Mouse (Mus musculus): Measurements from ENCODE around the gene Cdkal1.

The Cdkal1 gene

DNA sequence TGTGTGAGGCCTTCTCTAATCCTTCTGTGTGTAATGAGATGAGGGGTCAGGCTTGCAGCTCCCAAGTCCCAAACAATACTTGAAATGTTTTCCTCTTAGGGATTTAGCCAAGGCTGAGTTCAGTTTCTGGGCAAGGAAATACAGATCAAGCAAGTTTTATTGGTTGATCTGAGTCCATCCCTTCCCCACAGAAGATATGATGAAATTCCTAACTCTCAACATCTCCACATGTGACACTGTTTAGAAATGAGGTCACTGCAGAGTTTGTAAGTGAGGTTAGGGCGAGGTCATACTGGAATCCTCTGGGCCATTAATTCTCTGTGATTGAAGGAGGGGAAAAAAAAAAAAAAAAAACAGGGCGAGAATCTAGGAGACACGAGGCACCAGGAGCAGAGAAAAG, 607.7 kb downstream of the Cdkal1 start:
- DNase-seq (ENCODE audit: low spot score): no peak

DNA sequence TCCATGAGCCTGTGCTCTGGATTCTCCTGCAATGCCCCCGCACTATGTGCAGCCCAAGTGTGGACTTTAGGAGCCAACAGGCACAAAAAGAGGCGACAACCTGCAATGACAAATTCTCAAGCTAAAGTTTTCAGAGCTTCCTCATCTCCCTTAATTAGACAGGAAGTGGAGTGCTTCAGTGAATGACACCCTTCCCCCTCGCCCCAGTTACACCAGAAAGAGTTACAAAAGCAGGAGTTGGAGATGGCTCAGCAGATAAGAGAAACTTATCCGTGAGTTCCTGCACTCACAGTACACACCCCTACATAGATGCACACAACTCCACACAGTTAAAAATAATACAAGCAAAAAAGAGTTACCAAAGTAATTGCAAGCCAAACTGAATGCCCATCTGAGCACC, 620.4 kb downstream of the Cdkal1 start:
- DNase-seq (ENCODE audit: low spot score): no peak

DNA sequence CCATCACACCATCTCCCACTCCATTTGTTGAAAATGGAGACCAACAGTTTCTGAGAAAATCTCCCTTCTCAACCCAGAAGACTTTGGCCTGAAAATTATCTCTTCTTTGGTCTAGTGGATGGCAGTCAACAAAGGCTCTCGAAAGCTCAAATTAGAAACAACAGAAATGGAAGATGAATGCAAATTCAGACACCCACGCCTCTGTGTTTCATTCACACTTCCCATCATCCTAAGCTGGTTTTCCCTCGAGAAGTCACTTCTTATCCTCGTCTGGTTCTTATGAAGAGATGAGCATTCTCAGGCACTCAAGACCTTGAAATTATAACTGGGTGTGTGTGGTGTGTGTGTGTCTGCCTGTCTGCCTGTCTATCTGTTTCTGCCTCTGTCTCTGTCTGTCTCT, 621.0 kb downstream of the Cdkal1 start:
- no peak for DNase-seq (ENCODE audit: low spot score)

DNA sequence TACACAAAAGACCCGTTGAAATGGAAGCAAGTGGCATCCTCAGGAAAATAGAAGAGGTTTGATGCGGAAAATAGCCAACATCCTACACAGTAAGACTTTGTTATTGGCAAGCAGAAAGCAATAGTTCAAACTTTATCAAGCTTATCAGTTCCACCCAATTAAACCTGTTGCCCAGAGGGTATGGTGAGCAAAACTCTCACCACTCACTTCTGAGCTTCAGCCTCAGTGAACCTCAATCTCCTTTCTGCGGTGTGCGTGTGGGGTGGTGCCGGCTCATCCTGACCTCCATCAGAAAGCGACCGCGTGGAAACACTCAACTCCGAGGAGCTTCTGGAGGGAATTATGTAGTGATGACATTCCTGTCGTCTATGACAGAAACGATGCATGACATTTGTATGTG, 621.5 kb downstream of the Cdkal1 start:
- no peak for DNase-seq (ENCODE audit: low spot score)

DNA sequence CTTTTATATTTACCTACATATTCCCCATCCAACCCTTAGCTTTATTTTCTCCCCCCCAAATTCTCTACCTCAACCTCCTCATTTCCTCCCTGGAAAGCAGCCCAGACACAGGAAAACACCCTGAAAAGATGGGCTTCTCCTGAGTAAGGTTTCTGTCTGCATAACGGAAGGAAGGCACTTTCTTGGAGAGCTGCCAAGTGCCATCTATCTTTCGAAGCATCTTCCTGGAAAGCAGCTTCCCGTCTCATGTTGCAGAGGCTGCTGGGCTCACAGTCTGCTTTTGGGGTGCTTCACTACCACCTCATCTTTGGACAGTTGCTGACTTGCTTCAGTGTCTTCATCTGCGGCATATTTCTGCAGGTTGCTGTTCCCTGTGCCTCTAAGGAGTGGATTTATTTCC, 622.8 kb downstream of the Cdkal1 start:
- no peak for DNase-seq (ENCODE audit: low spot score)

DNA sequence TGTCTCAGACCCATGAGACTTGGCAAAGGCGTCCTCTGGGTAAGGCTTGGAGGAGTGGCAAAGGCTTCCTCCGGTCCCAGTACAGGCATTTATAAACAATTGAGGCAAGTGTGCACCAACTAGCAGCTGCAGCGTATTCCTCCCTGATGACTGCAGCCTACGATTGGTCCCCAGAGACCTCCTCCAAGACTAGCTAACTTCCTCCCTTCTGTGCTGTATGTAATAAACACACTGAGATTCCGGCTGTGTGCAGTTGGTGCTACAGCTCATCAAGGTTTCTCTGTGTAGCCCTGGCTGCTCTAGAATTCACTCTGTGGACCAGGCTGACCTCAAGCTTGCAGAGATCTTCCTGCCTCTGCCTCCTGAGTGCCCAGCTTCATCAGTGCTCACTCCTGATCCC, 630.7 kb downstream of the Cdkal1 start:
- DNase-seq (ENCODE audit: low spot score): no peak

DNA sequence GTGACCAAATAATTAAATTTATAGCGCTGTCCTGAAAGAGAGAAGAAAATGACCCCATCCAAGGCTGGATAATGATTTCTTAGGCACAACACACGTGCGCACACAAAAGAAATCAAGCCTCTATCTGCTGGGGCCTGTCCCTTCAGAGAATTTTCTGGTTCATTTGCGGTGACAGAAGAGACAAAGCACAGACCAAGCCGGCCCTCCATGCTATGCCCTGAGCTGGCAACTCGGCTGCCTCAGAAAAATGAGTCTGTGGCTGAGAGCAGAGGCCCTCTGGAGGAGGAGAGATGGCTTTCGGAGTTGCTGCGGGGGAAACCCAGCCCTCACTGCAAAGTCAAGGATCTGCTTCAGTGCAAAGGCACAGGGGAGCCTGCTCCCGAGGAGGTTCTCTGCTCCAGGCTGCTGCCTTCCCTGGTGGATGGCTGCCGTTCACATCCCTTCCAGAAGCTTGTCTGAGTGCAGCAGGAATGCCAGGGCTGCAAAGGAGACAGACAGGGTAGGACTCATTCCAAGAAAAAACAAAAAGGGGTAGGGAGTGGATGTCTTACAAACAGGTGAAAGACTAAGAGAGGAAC, 633.1 kb downstream of the Cdkal1 start:
- peak; percentile 91 for DNase-seq (ENCODE audit: low spot score)

DNA sequence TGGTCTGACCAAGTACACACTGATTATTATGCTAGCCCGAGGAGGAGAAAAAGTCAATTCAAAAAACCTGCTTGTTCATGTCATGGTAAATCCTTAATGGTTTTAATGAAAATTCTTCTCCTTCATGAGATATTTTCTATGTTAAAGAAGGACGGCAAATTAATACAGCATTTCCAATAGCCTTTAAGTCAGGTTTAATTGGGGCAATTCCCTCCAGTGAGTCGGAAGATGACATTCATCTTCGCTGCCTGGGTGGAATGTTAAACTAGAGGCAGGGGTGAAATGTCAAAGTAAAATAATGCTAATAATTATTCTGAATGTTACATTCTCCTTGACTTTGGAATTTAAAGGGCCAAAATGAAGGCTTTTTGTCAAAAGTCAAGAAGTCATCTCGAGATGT, 633.8 kb downstream of the Cdkal1 start:
- peak; percentile 60 for DNase-seq (ENCODE audit: low spot score)

DNA sequence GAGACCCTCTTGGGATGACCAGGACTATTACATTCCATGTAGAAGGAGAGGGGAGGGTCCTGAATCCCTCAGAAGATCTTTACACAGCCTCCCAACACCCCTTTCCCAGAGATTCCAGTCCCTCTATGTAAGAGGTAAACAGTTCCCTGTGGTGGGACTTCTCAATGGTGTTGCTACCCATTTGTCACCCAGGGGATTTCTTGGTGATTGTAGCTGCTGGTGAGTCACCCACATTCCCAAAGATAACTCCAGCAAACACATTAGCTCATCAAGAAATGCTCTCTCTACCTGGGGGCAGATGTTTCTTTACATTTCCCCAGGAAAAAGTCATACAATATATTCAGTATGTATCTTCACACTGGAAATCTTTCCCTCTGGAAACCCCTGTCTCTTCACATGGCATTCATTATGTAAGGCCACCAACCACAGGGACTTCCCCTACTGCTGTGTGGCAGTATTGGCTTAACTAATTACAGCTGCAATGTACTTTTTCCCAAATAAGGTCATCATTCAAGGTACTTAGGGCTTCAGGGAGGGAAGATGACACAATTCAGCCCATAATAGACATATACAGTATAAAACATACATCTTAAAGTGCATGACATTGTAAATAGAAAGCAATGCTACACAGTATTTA, 636.8 kb downstream of the Cdkal1 start:
- no peak for DNase-seq (ENCODE audit: low spot score)

DNA sequence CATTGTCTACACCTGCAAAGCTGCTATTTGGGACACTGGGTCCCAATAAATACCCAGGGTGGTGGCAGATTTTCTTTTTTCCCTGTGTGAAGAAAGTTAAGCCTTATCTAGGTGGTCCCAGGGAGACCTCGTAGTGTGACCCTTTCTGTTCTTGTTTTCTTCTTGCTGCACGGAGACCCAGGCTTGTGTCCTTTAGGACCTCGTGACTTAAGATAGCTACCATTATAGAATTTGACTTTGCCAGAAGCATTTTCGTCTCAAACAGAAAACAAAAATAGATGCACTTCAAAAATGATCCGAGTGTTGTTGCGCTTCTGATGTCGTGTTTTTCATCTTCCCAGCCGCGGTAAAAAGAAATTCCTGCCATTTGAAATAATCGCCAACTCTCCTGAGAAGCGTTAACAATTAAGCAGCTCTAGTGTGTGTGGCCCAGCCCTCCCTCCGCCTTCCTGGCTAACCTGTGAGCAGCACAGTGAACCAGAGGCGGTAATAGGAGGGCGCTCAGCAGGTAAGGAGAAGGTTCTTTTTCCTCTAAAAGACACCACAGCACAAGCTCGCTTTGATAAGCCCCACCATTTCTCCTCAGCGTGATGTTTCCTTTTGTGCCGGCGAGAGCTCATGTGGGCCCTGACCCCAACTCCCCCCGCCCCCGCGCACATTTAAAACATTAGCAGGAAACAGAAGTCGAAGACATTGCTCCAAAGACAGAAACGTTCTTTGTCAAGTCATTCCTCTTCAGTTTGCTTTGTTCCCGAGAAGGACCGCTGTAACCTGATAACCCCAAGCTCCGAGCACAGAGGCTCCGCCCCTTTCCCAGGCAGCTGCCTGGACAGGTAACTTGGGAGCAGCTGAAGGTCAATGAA, 645.1 kb downstream of the Cdkal1 start:
- peak; percentile 37 for DNase-seq (ENCODE audit: low spot score)

DNA sequence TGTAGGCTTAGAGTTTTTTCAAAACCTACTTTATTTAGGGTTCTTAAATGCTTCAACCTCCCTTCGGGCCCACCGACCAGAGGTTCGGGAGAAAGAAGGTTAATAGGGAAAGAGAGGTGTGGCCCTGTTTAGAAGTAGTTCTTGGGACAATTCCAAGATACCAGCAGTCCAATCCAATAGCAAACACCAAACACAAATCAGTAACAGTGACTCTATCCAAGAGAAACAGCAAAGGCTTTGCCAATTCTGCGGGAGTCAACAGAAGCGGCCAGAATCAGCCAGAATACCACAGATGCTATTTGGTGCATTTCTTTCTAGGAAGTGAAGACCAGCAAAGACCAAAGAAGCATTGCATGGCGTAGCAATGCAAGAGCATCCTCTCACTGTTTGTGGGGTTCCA, 646.7 kb downstream of the Cdkal1 start:
- DNase-seq (ENCODE audit: low spot score): no peak

DNA sequence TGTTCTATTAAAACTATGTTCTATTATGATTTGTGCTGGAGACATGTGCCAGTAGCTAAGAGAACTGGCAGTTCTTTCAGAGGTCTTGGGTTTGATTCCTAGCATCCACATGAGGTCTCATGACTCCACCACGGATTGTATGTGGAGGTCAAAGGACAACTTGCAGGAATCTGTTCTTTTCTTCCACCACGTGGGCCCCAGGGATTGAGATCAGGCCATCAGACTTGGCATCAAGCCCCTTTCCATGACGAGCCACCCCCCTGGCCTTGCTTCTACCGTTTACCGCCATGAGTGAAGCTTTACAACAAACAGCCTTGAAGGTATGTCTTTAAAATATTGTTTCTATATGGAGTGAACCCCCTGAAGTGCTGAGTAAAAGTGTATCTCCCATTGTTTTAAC, 651.6 kb downstream of the Cdkal1 start:
- DNase-seq (ENCODE audit: low spot score): no peak

DNA sequence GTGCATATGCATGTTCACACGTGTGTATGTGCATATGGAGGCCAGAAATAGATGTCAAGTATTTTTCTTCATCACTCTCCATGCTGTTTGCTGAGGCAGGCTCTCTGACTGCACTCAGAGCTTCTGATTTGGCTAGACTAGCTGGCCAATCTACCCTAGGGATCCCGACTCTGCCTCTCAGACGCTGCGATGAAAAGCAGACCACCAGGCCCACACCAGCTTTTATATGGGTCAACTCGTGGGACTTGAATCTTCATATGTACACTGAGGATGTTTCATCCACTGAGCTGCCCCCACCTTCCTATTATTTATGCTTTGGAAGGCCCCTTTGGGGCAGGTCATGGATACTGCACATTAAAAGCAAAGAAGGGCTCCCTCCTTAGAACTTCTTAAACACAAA, 652.0 kb downstream of the Cdkal1 start:
- DNase-seq (ENCODE audit: low spot score): no peak

DNA sequence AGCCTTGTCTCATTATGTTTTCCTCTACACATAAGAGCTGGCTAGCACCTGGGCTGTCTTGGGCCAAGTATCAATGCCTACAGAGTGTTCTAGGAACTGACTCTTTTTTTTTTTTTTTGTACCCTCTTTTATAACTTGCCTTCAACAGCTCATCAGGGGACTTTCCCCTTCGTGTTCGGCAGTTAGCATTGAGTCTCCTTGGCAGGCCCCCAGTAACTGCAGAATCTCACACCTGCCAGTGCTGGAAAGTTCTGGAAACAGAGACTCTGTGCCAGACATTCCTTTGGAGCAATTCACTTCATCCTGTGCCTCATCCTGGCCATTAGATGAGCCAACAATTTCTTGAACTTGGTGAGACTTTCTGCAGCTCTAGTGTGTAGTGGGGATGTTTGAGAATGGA, 652.9 kb downstream of the Cdkal1 start:
- DNase-seq (ENCODE audit: low spot score): no peak

DNA sequence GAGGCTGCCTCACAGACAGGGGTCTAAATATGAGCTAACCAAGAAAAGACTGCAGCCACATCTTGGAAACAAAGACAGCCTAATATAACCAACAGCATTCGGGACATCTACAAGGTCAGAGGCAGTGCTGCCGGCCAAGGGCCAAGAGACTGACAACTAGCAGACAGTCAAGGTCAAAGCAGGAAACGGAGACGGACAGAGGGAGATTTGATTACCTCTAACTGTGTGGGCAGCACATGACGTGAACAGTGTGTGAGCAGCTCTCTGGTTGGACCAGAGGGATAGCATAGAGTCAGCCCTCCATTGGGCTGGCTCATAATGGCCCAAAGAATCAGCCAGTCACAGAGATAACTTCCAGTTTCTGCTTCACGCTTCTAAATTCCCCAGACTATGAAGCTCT, 655.8 kb downstream of the Cdkal1 start:
- no peak for DNase-seq (ENCODE audit: low spot score)

DNA sequence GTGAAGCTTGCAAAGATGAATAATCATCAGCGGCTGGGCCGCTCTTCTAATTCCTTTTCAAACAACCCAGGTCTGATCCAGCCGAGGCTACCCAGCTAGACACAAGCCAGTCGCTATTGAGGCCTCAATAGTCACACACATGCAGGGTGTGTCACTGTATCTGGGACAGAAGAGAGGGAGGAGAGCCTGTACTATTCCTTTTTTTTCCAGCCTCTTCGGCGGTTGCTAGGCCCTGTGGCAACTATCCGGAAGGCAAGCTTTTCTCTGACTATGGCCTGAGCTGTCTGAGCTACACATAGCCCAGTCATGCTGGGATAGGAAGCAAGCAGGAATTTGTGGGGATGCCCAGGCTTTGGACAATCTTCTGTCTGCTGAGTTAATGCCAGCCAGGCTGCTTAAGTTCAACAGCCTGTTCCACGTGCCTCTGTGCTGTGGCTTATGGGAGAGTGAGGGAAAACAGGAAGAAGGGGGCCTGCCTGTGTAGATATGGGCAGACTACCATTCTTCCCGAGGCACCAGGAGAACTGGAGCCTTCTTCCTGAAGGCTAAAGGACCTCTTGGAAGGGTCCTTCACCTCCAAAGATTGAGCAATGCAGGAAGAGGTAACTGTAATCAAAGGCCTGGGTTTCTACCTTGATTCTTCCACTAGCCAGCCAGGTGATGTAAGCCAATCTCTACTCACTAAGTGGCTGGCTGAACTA, 658.5 kb downstream of the Cdkal1 start:
- DNase-seq (ENCODE audit: low spot score): peak; percentile 16

DNA sequence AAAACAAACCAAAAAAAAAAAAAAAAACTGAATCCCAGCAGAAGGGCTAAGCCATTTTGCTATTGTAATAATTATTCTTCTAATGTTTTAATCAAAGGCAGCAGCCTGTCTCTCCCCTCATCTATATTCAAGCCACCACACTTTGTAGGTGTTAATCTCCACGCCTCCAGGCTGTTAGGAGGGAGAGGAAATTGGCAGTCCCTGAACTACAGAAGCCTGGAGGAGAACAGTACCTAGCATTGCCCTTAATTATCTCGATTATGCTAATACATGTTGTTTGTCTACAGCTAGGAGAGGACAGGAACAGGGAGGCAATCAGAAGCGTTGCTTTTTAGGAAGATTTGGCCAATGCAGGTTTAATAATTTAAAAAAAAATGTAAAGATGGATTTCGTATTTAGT, 659.8 kb downstream of the Cdkal1 start:
- DNase-seq (ENCODE audit: low spot score): peak; percentile 53

DNA sequence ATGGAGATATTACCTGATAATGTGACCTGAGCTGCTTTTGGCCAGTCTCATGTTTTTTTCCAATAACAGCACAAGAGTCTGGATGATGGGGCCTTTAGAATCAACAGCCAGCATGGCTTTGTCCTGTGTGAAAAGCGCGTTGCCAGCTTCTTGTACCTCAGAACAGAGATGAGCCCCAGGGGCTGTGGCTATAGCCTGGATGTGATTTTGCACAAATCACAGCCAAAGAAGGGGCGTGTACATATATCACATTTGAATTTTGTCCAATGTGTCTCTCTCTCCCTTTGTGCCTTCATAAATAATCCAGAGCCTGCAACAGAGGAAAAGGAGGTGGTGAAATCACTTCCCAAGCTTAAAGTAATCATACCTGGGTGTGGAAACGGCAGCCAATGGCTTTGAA, 660.5 kb downstream of the Cdkal1 start:
- DNase-seq (ENCODE audit: low spot score): no peak

DNA sequence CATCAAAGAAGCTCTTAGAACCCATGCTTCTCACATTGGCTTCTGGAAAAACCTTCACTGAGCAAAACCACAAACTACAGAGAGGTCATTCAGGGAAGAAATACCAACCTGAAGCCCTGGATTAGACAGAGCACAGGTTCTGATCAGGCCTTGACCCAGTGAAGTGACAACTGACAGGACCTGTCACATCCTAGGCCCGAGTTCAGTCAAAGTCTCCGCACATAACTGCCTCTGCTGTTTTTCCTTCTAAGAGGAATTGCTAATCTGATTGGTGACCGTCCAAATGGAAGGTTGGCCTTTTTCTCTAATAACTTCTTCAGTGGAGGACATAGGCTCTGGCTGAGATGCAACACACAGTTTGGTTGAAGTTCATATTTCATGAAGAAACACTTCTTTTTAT, 662.8 kb downstream of the Cdkal1 start:
- no peak for DNase-seq (ENCODE audit: low spot score)

DNA sequence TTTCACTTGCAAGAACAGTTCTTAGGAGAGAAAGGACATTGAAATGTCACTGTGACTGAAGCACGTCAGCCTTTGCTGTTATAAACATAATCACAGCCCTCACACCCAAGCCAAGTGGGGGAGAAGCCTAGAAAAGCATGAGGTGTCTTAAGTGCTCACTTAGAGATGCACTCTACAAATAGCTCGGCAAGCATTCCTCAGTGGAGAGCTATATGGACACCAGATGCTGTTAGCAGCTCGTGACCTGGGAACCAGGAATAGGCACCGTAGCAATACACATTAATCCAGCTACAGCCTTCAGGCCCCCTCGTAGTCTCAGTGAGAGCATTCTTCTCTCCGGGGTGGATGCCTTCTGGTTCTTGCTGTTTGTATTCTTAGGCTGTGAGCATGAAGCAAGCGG, 664.9 kb downstream of the Cdkal1 start:
- no peak for DNase-seq (ENCODE audit: low spot score)

DNA sequence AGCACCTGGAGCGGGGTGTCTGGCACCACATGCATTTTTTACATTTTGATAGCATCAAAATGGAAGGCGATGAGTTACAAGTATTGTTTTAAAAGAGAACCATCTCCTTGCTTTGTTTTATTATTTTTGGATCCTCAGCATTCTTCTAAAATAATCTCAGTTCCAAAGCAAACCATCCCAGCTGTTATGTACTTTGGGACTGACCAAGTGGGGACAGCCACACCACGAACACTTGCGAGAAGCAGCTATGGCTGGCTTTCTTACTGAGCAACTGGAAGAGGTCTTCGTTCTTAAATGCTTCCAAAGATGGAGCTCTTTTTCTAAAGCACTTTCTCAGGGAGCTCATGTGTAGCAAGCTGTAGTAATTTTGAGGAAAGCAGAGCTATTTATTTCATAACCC, 668.7 kb downstream of the Cdkal1 start:
- DNase-seq (ENCODE audit: low spot score): no peak

DNA sequence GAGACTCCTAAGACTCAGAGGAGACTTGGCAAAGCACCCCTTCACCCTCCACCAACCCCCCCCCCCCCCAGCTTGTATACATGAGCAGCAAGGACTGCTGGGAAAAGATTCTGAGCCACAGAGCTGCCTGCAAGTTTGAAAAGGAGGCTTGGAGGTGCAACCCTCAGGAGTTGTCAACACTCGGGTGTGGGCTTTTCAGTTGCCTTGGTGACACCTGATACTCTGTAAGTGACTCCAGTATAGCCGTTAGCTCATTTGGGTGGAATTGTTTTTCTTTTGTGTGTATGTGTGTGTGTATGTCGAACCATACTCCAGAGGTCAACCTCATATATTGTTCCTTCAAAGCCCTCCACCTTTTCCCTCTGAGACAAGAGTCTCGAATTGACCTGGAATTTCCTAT, 669.9 kb downstream of the Cdkal1 start:
- no peak for DNase-seq (ENCODE audit: low spot score)

DNA sequence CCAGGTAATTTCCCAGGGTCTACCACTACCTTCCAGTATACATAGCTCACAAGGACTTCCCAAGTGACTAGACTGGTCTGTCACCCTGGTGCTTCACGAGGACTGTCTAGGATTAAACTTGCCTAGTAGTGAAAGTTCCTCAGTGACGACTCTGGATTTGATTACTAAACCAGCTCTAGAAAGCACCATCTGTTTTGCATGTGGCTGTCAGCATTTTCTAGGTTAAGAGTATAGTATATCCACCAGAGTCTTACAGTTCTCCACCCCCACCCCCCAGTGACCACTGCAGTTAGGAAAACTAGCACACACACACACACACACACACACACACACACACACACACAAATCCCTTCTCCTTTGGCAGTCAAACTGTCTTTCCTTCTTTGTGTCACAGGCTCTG, 670.9 kb downstream of the Cdkal1 start:
- DNase-seq (ENCODE audit: low spot score): no peak
